Mouse (Mus musculus): ENCODE measurements around the gene Cops6.
A peak's percentile ranks its signal among the peaks of the same experiment; 100 is the strongest.

The Cops6 gene

GRCm38 (mm10) chr5:138187661-138188306 lies 26.9 kb downstream of the Cops6 start:
- peak; percentile 17 to 45 for DNase-seq (ENCODE audit: low spot score in 2 of 2)

GRCm38 (mm10) chr5:138193771-138194727 lies 33.2 kb downstream of the Cops6 start, which contains the start of gene Mblac1:
Gene Mblac1 (plus strand): TSS chr5:138194314.
- peak; percentile 75 to 84 for DNase-seq (ENCODE audit: low spot score in 2 of 2)

- DNase-seq (ENCODE audit: low spot score in 2 of 2), result peak in 1 of 2 experiments; percentile 21
These were observed 34.0 kb downstream of the Cops6 start for GRCm38 (mm10) chr5:138194755-138195345.

DNA sequence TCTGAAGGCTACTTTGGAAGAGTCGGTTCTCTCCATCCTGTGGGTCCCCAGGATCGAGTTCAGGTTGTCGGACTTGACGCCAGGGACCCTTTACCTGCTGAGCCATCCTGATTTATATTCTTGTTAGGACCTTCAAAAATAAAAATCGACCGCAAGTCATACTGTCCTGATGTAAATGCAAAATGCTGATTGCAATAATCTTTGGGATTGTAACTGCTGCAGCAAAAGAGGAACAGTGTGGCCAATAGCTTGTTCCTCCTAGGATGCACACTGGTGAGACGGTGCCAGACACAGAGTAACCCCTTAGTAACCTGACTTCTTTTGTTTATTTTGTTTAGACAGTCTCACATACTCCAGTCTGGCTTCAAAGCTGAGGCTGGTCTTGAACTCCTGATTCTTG lies 34.6 kb downstream of the Cops6 start:
- no peak for DNase-seq (ENCODE audit: low spot score in 2 of 2)

GRCm38 (mm10) chr5:138199576-138199975 lies 38.7 kb downstream of the Cops6 start:
- DNase-seq (ENCODE audit: low spot score in 2 of 2), result no peak

- no peak for DNase-seq (ENCODE audit: low spot score in 2 of 2)
These were observed 41.2 kb downstream of the Cops6 start for GRCm38 (mm10) chr5:138202086-138202485.

GRCm38 (mm10) chr5:138207253-138207652 lies 46.4 kb downstream of the Cops6 start:
- no peak for DNase-seq (ENCODE audit: low spot score in 2 of 2)

DNA sequence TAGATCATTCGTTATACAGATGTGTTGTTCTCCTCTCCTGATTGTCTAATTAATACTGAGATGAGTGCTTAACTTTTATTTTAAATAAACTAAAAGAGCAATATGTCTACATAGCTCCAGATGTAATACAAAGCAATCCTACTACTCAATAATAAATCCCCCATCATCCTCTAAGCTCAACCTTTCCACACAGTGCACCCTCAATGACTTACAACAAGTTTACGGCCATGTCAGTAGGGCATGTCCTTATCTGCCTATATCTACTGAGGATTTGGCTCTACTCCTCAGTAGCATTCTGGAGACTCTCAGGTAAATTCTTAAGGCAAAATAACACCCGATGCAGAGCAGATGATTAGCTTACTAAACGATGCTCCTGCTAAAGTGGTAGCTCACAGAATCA lies 47.0 kb downstream of the Cops6 start:
- no peak for DNase-seq (ENCODE audit: low spot score in 2 of 2)
